Mouse (Mus musculus): ENCODE measurements at regions not wholly inside any gene's neighbourhood (a gene's known extent, or its start where the extent isn't known, plus 50 kb on each side); places are given as distances from the start of the nearest gene placed in this dataset.

GRCm38 (mm10) chr2:135525779-135526178 lies 133.0 kb upstream of the Plcb4 start:
- no peak overlapping the region for H3K4me3 ChIP-seq (ENCODE audit: low read length)
- H3K4me2 ChIP-seq (replicated peaks; ENCODE audit: low read depth, low read length), result no peak overlapping the region

DNA sequence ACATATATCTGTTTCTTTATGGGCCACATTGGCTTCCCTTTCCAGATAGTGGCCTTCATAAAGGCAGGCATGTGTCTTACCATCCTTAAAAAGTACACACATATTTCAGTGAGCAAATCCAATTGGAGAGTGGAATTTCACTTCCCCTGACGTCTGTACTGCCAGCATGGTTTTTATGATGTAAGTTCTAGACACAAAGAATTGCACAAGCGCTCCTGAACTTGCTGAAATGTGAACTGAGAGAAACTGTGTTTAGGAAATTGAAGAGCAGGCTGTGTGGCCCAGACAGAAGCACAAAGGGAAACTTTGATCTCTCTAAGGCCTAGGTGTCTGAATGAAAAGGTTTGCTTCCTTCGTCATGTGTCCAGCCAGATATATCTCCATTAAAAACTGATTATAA lies 129.2 kb upstream of the Plcb4 start:
- H3K27ac ChIP-seq (ENCODE audit: low read depth, low read length), result no peak overlapping the region
- no peaks in the 10 kb centered on the region for H3K4me1 ChIP-seq (ENCODE audit: control insufficient read depth, insufficient read depth, low read length)
- H3K9ac ChIP-seq (ENCODE audit: low read depth, low read length), result no peak overlapping the region
- no peak for ATAC-seq (ENCODE audit: low FRiP score, low TSS enrichment)
- no peaks in the 10 kb centered on the region for H3K27me3 ChIP-seq (ENCODE audit: control insufficient read depth, insufficient read depth, low read length)
- no peaks in the 10 kb centered on the region for H3K9me3 ChIP-seq (ENCODE audit: control insufficient read depth, low read length)
- no peak overlapping the region for H3K4me2 ChIP-seq (replicated peaks; ENCODE audit: low read depth, low read length)
- no peaks in the 10 kb centered on the region for H3K36me3 ChIP-seq (ENCODE audit: control insufficient read depth, insufficient read depth, low read length)
- no peak overlapping the region for H3K4me3 ChIP-seq (ENCODE audit: low read length)
- WGBS, result 73% methylated on average over 3 of the region's 3 CpGs

More at GRCm38 (mm10) chr2:135525779-135526178, 133.0 kb upstream of the Plcb4 start:
- WGBS, result 90% methylated on average over 1 of the region's 1 CpGs
- Histone ChIP-seq H3K36me3 (ENCODE audit: control insufficient read depth, insufficient read depth, low read length) (no peaks in the 10 kb centered on the region), H3K9me3 (ENCODE audit: control insufficient read depth, low read length) (no peaks in the 10 kb centered on the region), H3K27ac (ENCODE audit: low read depth, low read length) (no peak overlapping the region), H3K27me3 (ENCODE audit: control insufficient read depth, insufficient read depth, low read length) (no peaks in the 10 kb centered on the region), H3K4me1 (ENCODE audit: control insufficient read depth, insufficient read depth, low read length) (no peaks in the 10 kb centered on the region), H3K9ac (ENCODE audit: low read depth, low read length) (no peak overlapping the region)
- no peak for ATAC-seq (ENCODE audit: low FRiP score, low TSS enrichment)

- no peak overlapping the region for H3K27ac ChIP-seq (ENCODE audit: low read depth, low read length)
- no peak overlapping the region for H3K4me3 ChIP-seq (ENCODE audit: low read length)
- peaks cover 5% of the 10 kb centered on the region for H3K9me3 ChIP-seq (ENCODE audit: control insufficient read depth, low read length)
- no peaks in the 10 kb centered on the region for H3K4me1 ChIP-seq (ENCODE audit: control insufficient read depth, insufficient read depth, low read length)
- ATAC-seq (ENCODE audit: low FRiP score, low TSS enrichment), result no peak
- H3K36me3 ChIP-seq (ENCODE audit: control insufficient read depth, insufficient read depth, low read length), result no peaks in the 10 kb centered on the region
- H3K9ac ChIP-seq (ENCODE audit: low read depth, low read length), result no peak overlapping the region
- H3K4me2 ChIP-seq (replicated peaks; ENCODE audit: low read depth, low read length), result no peak overlapping the region
- no peaks in the 10 kb centered on the region for H3K27me3 ChIP-seq (ENCODE audit: control insufficient read depth, insufficient read depth, low read length)
- 64% methylated on average over 11 of the region's 11 CpGs for WGBS
These were observed 122.4 kb upstream of the Plcb4 start for GRCm38 (mm10) chr2:135536303-135536871.

DNA sequence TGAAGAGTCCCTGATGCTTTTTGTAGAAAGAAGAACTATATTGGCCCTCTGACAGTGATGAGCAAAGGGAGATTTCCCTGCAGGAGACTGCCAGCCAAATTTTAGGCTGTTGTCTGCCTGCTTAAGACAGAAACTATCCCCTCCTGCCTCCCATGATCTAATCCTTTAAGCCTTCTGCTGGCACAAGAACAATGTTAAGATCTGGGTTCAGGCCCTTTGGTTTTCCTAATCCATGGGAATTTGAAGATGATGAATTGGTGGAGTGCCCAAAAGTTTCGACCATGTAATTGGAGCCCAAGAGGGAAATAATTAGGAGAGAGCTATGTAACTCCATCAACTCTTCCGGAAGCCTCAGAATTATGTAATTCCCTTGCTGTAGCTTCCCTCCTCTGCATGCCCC lies 120.8 kb upstream of the Plcb4 start:
- no peaks in the 10 kb centered on the region for H3K36me3 ChIP-seq (ENCODE audit: control insufficient read depth, insufficient read depth, low read length)
- ATAC-seq (ENCODE audit: low FRiP score, low TSS enrichment), result no peak
- H3K27ac ChIP-seq (ENCODE audit: low read depth, low read length), result no peak overlapping the region
- H3K9me3 ChIP-seq (ENCODE audit: control insufficient read depth, low read length), result peaks cover 5% of the 10 kb centered on the region
- no peak overlapping the region for H3K4me2 ChIP-seq (replicated peaks; ENCODE audit: low read depth, low read length)
- WGBS, result 75% methylated on average over 2 of the region's 2 CpGs
- H3K4me1 ChIP-seq (ENCODE audit: control insufficient read depth, insufficient read depth, low read length), result no peaks in the 10 kb centered on the region
- no peak overlapping the region for H3K9ac ChIP-seq (ENCODE audit: low read depth, low read length)
- H3K27me3 ChIP-seq (ENCODE audit: control insufficient read depth, insufficient read depth, low read length), result no peaks in the 10 kb centered on the region
- H3K4me3 ChIP-seq (ENCODE audit: low read length), result no peak overlapping the region

DNA sequence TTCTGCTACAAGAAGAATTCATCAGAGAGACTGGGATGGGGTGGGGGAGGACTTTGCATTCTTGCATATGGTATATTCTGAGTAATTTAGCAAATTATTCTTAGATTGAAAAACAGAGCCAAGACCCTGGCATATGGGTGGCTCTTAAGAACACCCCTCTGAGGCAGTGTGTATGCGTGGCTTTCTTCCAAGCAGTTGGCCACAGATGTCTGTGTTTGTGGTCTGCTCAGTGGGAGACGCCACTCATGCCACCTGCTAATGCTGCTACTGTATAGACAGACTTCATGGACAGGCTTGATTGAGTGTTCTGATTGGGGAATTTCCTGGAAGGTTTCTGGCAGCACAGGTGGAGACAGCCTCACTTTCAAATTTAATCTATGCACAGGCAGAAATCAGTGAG lies 117.8 kb upstream of the Plcb4 start:
- ATAC-seq (ENCODE audit: low FRiP score, low TSS enrichment), result no peak
- Histone ChIP-seq H3K4me3 (ENCODE audit: low read length) (no peak overlapping the region), H3K9me3 (ENCODE audit: control insufficient read depth, low read length) (peaks cover 5% of the 10 kb centered on the region), H3K36me3 (ENCODE audit: control insufficient read depth, insufficient read depth, low read length) (no peaks in the 10 kb centered on the region), H3K27me3 (ENCODE audit: control insufficient read depth, insufficient read depth, low read length) (no peaks in the 10 kb centered on the region), H3K4me1 (ENCODE audit: control insufficient read depth, insufficient read depth, low read length) (no peaks in the 10 kb centered on the region), H3K27ac (ENCODE audit: low read depth, low read length) (no peak overlapping the region), H3K4me2 (replicated peaks; ENCODE audit: low read depth, low read length) (no peak overlapping the region), H3K9ac (ENCODE audit: low read depth, low read length) (no peak overlapping the region)
- WGBS, result 91% methylated on average over 2 of the region's 2 CpGs

DNA sequence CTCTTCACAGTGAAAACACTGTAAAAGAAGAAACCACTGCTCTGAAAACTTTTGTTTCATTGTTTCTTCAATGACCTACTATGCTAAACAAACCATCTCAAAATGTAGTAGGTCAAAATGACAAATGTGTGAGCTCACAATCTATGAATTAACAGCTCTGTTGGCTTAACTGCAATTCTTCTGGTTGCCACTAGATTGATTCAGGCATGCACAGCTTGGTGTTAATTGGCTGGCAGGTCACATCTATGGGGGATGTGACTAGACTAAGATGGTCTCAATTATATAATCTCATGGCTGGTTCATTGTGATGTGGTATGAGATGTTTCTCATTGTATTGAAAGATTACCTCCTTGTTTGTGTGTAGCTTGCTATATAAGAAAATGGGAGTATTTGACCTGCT lies 116.9 kb upstream of the Plcb4 start:
- no peak for ATAC-seq (ENCODE audit: low FRiP score, low TSS enrichment)

DNA sequence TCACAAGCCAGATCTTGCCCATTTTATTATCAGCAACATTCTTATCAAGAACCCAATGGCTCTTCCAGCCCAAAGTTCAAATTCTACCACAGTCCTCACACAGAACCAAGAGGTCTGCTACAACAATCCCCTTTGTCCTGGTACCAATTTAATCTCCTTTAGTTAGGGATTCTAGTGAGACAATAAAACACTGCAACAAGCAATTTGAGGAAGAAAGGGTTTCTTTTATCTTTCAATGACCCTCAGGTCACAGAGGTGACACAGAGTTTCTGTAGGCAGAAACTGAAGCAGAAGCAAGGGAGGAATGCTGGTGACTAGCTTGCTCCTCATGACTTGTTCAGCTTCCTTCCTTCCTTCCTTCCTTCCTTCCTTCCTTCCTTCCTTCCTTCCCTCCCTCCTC lies 113.9 kb upstream of the Plcb4 start:
- Histone ChIP-seq H3K9ac (ENCODE audit: low read depth, low read length) (no peak overlapping the region), H3K36me3 (ENCODE audit: control insufficient read depth, insufficient read depth, low read length) (no peaks in the 10 kb centered on the region), H3K4me2 (replicated peaks; ENCODE audit: low read depth, low read length) (no peak overlapping the region), H3K27ac (ENCODE audit: low read depth, low read length) (no peak overlapping the region), H3K27me3 (ENCODE audit: control insufficient read depth, insufficient read depth, low read length) (no peaks in the 10 kb centered on the region), H3K9me3 (ENCODE audit: control insufficient read depth, low read length) (no peaks in the 10 kb centered on the region; the same call in 1 of the 2 replicates), H3K4me3 (ENCODE audit: low read length) (no peak overlapping the region), H3K4me1 (ENCODE audit: control insufficient read depth, insufficient read depth, low read length) (no peaks in the 10 kb centered on the region)
- no peak for ATAC-seq (ENCODE audit: low FRiP score, low TSS enrichment)

More for the DNA sequence above, 116.9 kb upstream of the Plcb4 start:
- H3K36me3 ChIP-seq (ENCODE audit: control insufficient read depth, insufficient read depth, low read length), result no peaks in the 10 kb centered on the region
- no peaks in the 10 kb centered on the region for H3K4me1 ChIP-seq (ENCODE audit: control insufficient read depth, insufficient read depth, low read length)
- no peak overlapping the region for H3K4me2 ChIP-seq (replicated peaks; ENCODE audit: low read depth, low read length)
- no peak overlapping the region for H3K4me3 ChIP-seq (ENCODE audit: low read length)
- no peak overlapping the region for H3K9ac ChIP-seq (ENCODE audit: low read depth, low read length)
- no peak overlapping the region for H3K27ac ChIP-seq (ENCODE audit: low read depth, low read length)
- H3K9me3 ChIP-seq (ENCODE audit: control insufficient read depth, low read length), result peaks cover 5% of the 10 kb centered on the region
- no peaks in the 10 kb centered on the region for H3K27me3 ChIP-seq (ENCODE audit: control insufficient read depth, insufficient read depth, low read length)

DNA sequence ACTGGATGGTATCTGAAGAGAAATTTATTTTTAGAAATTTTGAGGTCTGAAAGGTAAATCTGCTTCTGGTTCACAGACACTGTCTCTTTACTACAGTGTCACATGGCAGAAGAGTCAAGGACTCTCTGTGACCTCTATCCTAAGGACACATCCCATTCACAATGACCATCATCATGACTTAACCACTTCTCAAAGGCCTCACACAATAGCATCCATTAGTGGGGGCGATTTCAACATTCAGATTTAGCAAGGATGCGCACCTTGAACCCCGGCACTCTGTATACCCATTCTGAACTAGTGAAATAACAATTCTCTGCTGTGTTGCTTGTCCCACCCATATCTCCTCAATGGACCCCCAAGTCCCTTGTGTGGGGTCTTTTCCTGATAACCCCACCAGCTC lies 110.8 kb upstream of the Plcb4 start:
- Histone ChIP-seq H3K9me3 (ENCODE audit: control insufficient read depth, low read length) (no peaks in the 10 kb centered on the region), H3K4me3 (ENCODE audit: low read length) (no peak overlapping the region), H3K36me3 (ENCODE audit: control insufficient read depth, insufficient read depth, low read length) (no peaks in the 10 kb centered on the region), H3K4me2 (replicated peaks; ENCODE audit: low read depth, low read length) (no peak overlapping the region), H3K9ac (ENCODE audit: low read depth, low read length) (no peak overlapping the region), H3K27ac (ENCODE audit: low read depth, low read length) (no peak overlapping the region), H3K27me3 (ENCODE audit: control insufficient read depth, insufficient read depth, low read length) (no peaks in the 10 kb centered on the region), H3K4me1 (ENCODE audit: control insufficient read depth, insufficient read depth, low read length) (no peaks in the 10 kb centered on the region)
- ATAC-seq (ENCODE audit: low FRiP score, low TSS enrichment), result no peak
- 89% methylated on average over 3 of the region's 3 CpGs for WGBS

DNA sequence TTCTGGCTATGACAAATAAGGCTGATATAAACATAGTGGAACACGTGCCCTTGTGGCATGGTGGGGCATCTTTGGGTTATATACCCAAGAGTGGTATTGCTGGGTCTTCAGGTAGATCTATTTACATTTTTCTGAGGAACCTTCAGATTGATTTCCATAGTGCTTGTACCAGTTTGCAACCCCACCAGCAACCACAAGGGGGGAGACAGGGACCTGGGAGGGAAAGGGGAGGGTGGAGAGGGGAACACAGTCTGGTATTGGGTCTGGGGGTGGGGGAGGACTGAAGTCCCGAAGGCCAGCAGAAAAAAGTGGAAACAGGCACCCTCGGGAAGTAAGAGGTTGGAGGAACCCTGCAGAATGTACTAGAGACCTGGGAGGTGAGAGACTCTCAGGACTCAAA lies 105.8 kb upstream of the Plcb4 start:
- no peaks in the 10 kb centered on the region for H3K36me3 ChIP-seq (ENCODE audit: control insufficient read depth, insufficient read depth, low read length)
- H3K9me3 ChIP-seq (ENCODE audit: control insufficient read depth, low read length), result no peaks in the 10 kb centered on the region
- H3K27me3 ChIP-seq (ENCODE audit: control insufficient read depth, insufficient read depth, low read length), result no peaks in the 10 kb centered on the region
- no peaks in the 10 kb centered on the region for H3K4me1 ChIP-seq (ENCODE audit: control insufficient read depth, insufficient read depth, low read length)
- no peak overlapping the region for H3K9ac ChIP-seq (ENCODE audit: low read depth, low read length)
- H3K4me2 ChIP-seq (replicated peaks; ENCODE audit: low read depth, low read length), result no peak overlapping the region
- H3K27ac ChIP-seq (ENCODE audit: low read depth, low read length), result no peak overlapping the region
- no peak overlapping the region for H3K4me3 ChIP-seq (ENCODE audit: low read length)
- ATAC-seq (ENCODE audit: low FRiP score, low TSS enrichment), result no peak
- 61% methylated on average over 3 of the region's 3 CpGs for WGBS

All from kidney, embryonic 14.5 days (tissue).